Mouse (Mus musculus): ENCODE data around the gene Trim62.

DNA sequence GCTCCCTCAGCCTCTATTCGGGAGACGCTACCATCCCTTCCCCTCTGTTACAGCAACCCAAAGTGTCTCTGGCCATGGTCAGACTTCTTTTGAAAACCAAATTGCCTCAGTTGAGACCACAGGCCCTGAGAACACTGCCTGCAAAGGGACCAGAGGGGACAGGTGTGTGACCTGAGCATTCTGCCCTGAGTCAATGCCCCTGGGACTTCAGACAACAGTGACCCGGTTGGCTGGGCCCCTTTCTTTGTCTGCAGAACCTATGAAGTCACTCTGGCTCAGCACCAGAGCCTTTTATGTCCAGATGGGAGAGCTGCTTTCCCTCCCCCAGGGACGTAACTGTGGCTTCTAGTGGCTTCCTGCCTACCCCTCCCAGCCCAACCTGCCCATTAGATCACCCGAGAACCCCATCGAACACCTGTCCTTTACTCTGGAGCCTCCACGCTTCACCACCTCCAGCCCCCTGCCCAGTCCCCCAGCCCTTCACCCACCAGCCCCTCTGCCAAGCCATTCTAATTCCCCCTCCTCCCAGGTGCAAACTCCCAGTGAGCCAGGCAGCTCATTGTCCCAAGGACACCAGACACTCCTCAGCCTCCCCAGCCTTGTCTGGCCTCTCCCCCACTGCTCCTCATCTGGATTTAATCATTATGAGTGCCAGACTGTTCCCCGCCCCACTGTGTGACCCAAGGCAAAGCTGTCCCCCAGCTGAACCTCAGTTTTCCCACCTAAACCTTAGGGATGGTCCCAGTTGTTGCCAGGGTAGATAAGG, 20.8 kb downstream of the Trim62 start:
- no peak for TF ChIP-seq GATA1 (IDR thresholded peaks at IDR 0.05; ENCODE audit: borderline replicate concordance, low read length)
- TF ChIP-seq FLI1 (IDR thresholded peaks at IDR 0.05; ENCODE audit: low read length): no peak
